Mouse (Mus musculus) megakaryocyte, embryonic 14.5 days (primary cell): ENCODE measurements around the gene Arhgap4. TPM values are rescaled to one million over a fixed set of nuclear protein-coding genes. Genes with fewer than 3 reads are reported as not detected.

Experiments used
- H3K27me3 ChIP-seq: replicated peaks from 2 replicates; pipeline ENCODE3; 2012; ENCODE audit warnings: inconsistent platforms
- H3K36me3 ChIP-seq: replicated peaks from 2 replicates; pipeline ENCODE3; 2012; ENCODE audit warnings: low read length, inconsistent platforms, mixed read lengths
- H3K4me1 ChIP-seq: 2 replicates; pipeline ENCODE4 v1.6.1; 2012; ENCODE audit warnings: inconsistent platforms
- H3K4me3 ChIP-seq: replicated peaks from 2 replicates; pipeline ENCODE3; 2012; ENCODE audit warnings: moderate library complexity, mild to moderate bottlenecking, inconsistent platforms
- H3K9me3 ChIP-seq: 2 replicates; pipeline ENCODE4 v1.6.1; 2012; ENCODE audit warnings: inconsistent platforms
- FLI1 ChIP-seq: IDR thresholded peaks from 2 replicates; pipeline ENCODE4 v1.6.1; 2012; ENCODE audit warnings: low read length, inconsistent platforms, mixed read lengths
- GATA1 ChIP-seq: IDR thresholded peaks from 3 replicates; pipeline ENCODE4 v1.6.1; 2012; ENCODE audit warnings: mixed read lengths, low read length, inconsistent platforms, borderline replicate concordance
- polyA plus RNA-seq: library from polyadenylated mRNA; stranded (reverse); fragments of >175 nt; gene quantifications from 2 replicates; pipeline ENCODE4 v1.2.3, GENCODE M21; 2012; ENCODE audit warnings: low replicate concordance; ENCODE audit not compliant: insufficient read depth

Gene Arhgap4
- polyA plus RNA-seq, 1 experiment: 13.3 TPM

DNA sequence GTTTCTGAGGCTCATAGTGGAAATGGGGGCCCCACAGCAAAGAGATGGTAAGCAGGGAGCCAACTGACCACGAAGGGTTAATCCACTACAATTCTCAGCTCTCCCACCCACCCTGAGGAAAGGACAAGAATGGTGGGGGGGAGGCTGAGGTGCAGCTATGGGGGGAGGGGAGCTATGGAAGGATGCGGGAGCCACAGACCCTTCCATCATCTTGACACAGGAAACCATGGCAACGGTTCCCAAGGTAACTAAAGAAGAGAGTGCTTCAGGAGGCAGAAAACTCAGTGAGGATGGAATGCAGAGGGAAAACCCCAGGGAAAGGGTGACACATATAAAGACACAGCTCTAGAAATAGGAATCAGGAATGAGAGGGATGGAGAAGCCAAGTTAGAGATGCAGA is 57.0 kb downstream of the Arhgap4 start:
- Histone ChIP-seq H3K27me3 (peaks cover 55% of the 10 kb centered on the region), H3K9me3 (no peaks in the 10 kb centered on the region), H3K4me3 (no peak overlapping the region), H3K4me1 (no peaks in the 10 kb centered on the region), H3K36me3 (no peaks in the 10 kb centered on the region)
- no peak for TF ChIP-seq GATA1
- no peak for TF ChIP-seq FLI1

DNA sequence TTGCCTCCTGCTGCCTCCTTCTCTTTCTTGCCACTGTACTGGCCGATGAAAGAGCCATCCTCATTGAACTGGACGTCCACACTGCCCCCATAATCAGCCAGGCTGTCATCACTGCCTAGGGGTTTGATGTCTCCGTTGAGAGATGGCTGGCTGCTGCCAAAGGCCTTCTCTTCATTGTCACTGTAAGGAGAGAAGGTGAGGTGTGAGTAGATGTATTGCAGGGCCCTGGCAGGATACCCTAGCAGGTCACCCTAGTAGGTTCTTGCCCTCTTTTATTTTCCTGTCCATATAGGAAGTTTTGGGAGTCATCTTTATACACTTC is 66.6 kb downstream of the Arhgap4 start:
- Histone ChIP-seq H3K36me3 (no peaks in the 10 kb centered on the region), H3K27me3 (peaks cover 63% of the 10 kb centered on the region)
- TF ChIP-seq GATA1 (no peak), FLI1 (no peak)

DNA sequence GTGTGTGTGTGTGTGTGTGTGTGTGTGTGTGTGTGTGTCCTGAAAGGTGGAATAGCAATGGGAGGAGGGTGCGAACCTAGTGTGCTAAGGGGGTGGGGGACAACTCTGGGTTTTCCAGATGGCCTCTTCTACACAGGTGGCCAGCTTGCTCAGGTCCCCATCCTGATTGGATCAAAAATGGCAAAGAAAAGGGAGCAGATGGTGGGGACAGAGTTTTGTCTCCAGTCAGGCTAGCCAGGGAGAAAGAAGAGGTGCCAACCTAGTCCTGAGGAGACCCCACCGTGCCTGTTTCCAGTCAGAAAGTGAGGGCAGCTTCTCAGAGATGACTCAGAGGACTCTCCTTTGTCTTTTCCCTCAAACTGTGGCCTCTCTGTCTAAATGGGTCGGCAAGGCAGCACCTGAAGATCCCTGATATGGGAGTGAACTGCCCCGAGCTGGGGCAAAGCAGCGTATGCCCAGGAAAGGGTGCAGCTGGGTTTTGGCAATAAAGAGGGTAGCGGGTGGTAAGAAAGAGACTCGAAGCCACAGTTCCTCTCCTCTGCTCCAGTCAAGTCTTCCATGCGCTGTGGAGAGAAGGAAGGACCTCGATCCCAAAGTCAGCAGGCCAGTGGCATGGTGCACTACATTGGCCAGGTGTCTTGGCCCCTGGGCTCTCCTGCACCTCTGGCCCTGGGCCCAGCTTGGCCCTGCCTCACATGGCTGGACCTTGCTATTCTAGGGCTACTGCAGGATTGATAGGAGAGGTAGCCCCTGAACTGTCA is 67.2 kb downstream of the Arhgap4 start:
- Histone ChIP-seq H3K4me1 (no peaks in the 10 kb centered on the region), H3K9me3 (0 out of 2 replicates have a peak, but pooled peaks cover 7% of the 10 kb centered on the region), H3K4me3 (no peak overlapping the region), H3K36me3 (no peaks in the 10 kb centered on the region), H3K27me3 (peaks cover 58% of the 10 kb centered on the region)
- TF ChIP-seq GATA1: no peak
- no peak for TF ChIP-seq FLI1

More for the DNA sequence above, 66.6 kb downstream of the Arhgap4 start:
- H3K4me3 ChIP-seq: no peak overlapping the region
- H3K9me3 ChIP-seq: 0 out of 2 replicates have a peak, but pooled peaks cover 7% of the 10 kb centered on the region
- H3K4me1 ChIP-seq: no peaks in the 10 kb centered on the region

Other genes with a start within 250 kb of the Arhgap4 start
- gene Slc6a8, start 248.7 kb downstream of the Arhgap4 start, polyA plus RNA-seq: 0.78 and 3.9 TPM in 2 replicates
- gene Bcap31, start 205.7 kb downstream of the Arhgap4 start, polyA plus RNA-seq: 18.5 and 52.2 TPM in 2 replicates
- gene Abcd1, start 205.3 kb downstream of the Arhgap4 start, polyA plus RNA-seq: 35.2 and 45.1 TPM in 2 replicates
- 1.2 and 3.1 TPM in 2 replicates for gene Plxnb3, start 164.8 kb downstream of the Arhgap4 start, polyA plus RNA-seq
- gene Srpk3, start 147.5 kb downstream of the Arhgap4 start, polyA plus RNA-seq: 0.45 and 4.0 TPM in 2 replicates
- gene Idh3g, start 135.0 kb downstream of the Arhgap4 start, polyA plus RNA-seq: 4.7 and 20.7 TPM in 2 replicates
- gene Ssr4, start 134.8 kb downstream of the Arhgap4 start, polyA plus RNA-seq: 53.1 and 60.4 TPM in 2 replicates
- not detected in 2 replicates for gene Pdzd4, start 96.9 kb downstream of the Arhgap4 start, polyA plus RNA-seq
- not detected in 2 replicates for gene Avpr2, start 29.8 kb downstream of the Arhgap4 start, polyA plus RNA-seq
- 0.96 TPM in 1 of 2 replicates, not detected in the other for gene L1cam, start 25.8 kb downstream of the Arhgap4 start, polyA plus RNA-seq
- 58.9 and 174 TPM in 2 replicates for gene Naa10, start 74 bp upstream of the Arhgap4 start, polyA plus RNA-seq
- 31.2 and 114 TPM in 2 replicates for gene Renbp, start 9.0 kb upstream of the Arhgap4 start, polyA plus RNA-seq
- 58.4 and 162 TPM in 2 replicates for gene Hcfc1, start 44.5 kb upstream of the Arhgap4 start, polyA plus RNA-seq
- gene Irak1, start 102.0 kb upstream of the Arhgap4 start, polyA plus RNA-seq: 134 and 271 TPM in 2 replicates
- gene Opn1mw, start 205.6 kb upstream of the Arhgap4 start, polyA plus RNA-seq: not detected in 2 replicates
- 13.7 and 25.1 TPM in 2 replicates for gene Mecp2, start 213.5 kb upstream of the Arhgap4 start, polyA plus RNA-seq
- not detected in 2 replicates for gene Tex28, start 246.0 kb upstream of the Arhgap4 start, polyA plus RNA-seq